Mouse (Mus musculus): Measurements from ENCODE around the gene Dnajc30. TPM values are rescaled to one million over a fixed set of nuclear protein-coding genes. Genes with fewer than 3 reads are reported as not detected.
"Not testable (repeated sequence)": the region's sequence is repeated elsewhere in the genome, so short reads cannot be mapped to it uniquely, and the experiment has no call there.

Dnajc30 gene
- polyA plus RNA-seq, 1 experiment: 34.8 TPM

GRCm38 (mm10) chr5:135035608-135036359, 28.2 kb upstream of the Dnajc30 start:
- DNase-seq (ENCODE audit: low read depth): no peak
- TF ChIP-seq CTCF (IDR thresholded peaks at IDR 0.05; ENCODE audit: borderline replicate concordance, extremely low read depth, insufficient read depth, insufficient read length) (no peak), POLR2A (IDR thresholded peaks at IDR 0.05; ENCODE audit: borderline replicate concordance, extremely low read depth, insufficient read depth, insufficient read length, poor library complexity, severe bottlenecking) (no peak)

- TF ChIP-seq CTCF (IDR thresholded peaks at IDR 0.05; ENCODE audit: borderline replicate concordance, extremely low read depth, insufficient read depth, insufficient read length) (no peak), POLR2A (IDR thresholded peaks at IDR 0.05; ENCODE audit: borderline replicate concordance, extremely low read depth, insufficient read depth, insufficient read length, poor library complexity, severe bottlenecking) (no peak)
Measured at GRCm38 (mm10) chr5:135037946-135038345, 26.1 kb upstream of the Dnajc30 start.

GRCm38 (mm10) chr5:135039541-135039940, 24.5 kb upstream of the Dnajc30 start:
- no peak for DNase-seq (ENCODE audit: low read depth)
- TF ChIP-seq POLR2A (IDR thresholded peaks at IDR 0.05; ENCODE audit: borderline replicate concordance, extremely low read depth, insufficient read depth, insufficient read length, poor library complexity, severe bottlenecking) (no peak), CTCF (IDR thresholded peaks at IDR 0.05; ENCODE audit: borderline replicate concordance, extremely low read depth, insufficient read depth, insufficient read length) (no peak)

More at GRCm38 (mm10) chr5:135037946-135038345, 26.1 kb upstream of the Dnajc30 start:
- no peak for DNase-seq (ENCODE audit: low read depth)

DNA sequence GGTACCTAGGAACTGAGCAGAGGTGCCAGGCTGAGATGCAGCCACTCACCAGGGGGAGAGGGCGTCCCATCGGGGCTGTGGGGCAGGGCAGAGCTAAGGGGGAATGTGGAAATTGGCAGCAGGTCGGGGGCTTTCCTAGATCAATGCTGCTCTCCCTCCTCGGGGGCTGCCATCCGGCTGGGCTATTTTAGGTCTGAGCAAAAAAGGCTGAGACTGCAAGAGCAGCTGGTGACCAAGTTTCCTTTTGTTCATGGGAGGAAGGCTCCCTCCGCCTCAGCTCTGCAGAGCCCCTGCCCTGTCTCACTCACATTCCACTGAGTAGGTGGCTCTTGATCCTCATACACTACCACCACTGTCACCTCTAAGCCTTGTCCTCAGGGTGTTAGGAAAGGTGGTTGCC, 23.9 kb upstream of the Dnajc30 start:
- TF ChIP-seq POLR2A (IDR thresholded peaks at IDR 0.05; ENCODE audit: borderline replicate concordance, extremely low read depth, insufficient read depth, insufficient read length, poor library complexity, severe bottlenecking) (no peak), CTCF (IDR thresholded peaks at IDR 0.05; ENCODE audit: borderline replicate concordance, extremely low read depth, insufficient read depth, insufficient read length) (no peak)
- DNase-seq (ENCODE audit: low read depth): no peak

GRCm38 (mm10) chr5:135040777-135041176, 23.2 kb upstream of the Dnajc30 start:
- TF ChIP-seq POLR2A (IDR thresholded peaks at IDR 0.05; ENCODE audit: borderline replicate concordance, extremely low read depth, insufficient read depth, insufficient read length, poor library complexity, severe bottlenecking) (no peak), CTCF (IDR thresholded peaks at IDR 0.05; ENCODE audit: borderline replicate concordance, extremely low read depth, insufficient read depth, insufficient read length) (no peak)
- DNase-seq (ENCODE audit: low read depth): no peak

GRCm38 (mm10) chr5:135042105-135042788, 21.8 kb upstream of the Dnajc30 start:
- DNase-seq (ENCODE audit: low read depth): peak; percentile 3
- TF ChIP-seq POLR2A (IDR thresholded peaks at IDR 0.05; ENCODE audit: borderline replicate concordance, extremely low read depth, insufficient read depth, insufficient read length, poor library complexity, severe bottlenecking) (no peak), CTCF (IDR thresholded peaks at IDR 0.05; ENCODE audit: borderline replicate concordance, extremely low read depth, insufficient read depth, insufficient read length) (no peak)

- DNase-seq (ENCODE audit: low read depth): no peak
- no peak for TF ChIP-seq POLR2A (IDR thresholded peaks at IDR 0.05; ENCODE audit: borderline replicate concordance, extremely low read depth, insufficient read depth, insufficient read length, poor library complexity, severe bottlenecking)
- no peak for TF ChIP-seq CTCF (IDR thresholded peaks at IDR 0.05; ENCODE audit: borderline replicate concordance, extremely low read depth, insufficient read depth, insufficient read length)
Measured at GRCm38 (mm10) chr5:135044575-135044974, 19.4 kb upstream of the Dnajc30 start.

- TF ChIP-seq CTCF (IDR thresholded peaks at IDR 0.05; ENCODE audit: borderline replicate concordance, extremely low read depth, insufficient read depth, insufficient read length) (no peak), POLR2A (IDR thresholded peaks at IDR 0.05; ENCODE audit: borderline replicate concordance, extremely low read depth, insufficient read depth, insufficient read length, poor library complexity, severe bottlenecking) (no peak)
- DNase-seq (ENCODE audit: low read depth): no peak
Measured at GRCm38 (mm10) chr5:135048539-135048938, 15.5 kb upstream of the Dnajc30 start.

DNA sequence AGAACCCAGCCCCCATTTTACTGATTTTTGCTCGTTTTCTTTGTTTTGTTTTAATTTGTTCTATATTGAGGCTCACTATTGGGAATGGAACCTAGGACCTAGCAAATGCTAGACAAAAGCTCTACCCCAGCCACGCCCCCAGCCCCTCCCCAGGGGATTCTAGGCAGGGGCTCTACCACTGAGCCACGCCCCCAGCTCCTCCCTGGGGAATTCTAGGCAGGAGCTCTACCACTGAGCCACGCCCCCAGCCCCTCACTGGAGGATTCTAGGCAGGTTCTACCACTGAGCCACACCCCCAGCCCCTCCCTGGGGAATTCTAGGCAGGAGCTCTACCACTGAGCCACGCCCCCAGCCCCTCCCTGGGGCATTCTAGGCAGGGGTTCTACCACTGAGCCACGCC, 14.7 kb upstream of the Dnajc30 start:
- not testable (repeated sequence) for DNase-seq (ENCODE audit: low read depth)

DNA sequence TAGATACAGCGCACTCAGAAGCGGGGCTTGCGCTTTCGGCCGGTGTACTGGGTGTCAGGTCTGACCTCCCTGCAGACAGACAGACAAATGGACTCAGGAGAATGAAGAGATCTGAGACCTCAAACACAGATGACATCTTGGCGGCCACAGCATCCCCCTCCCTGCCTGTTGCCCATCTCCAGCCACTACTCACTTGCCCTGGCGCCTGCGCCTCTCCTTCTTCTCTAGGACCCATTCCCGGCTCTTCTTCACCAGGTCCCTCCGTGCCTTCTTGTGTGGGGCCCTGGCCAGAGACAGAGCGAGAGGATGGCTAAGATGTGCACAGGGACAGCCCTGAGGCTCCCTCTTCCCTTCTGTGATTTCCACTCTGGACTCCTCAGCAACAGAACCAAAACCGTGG, 10.6 kb upstream of the Dnajc30 start:
- no peak for TF ChIP-seq POLR2A (IDR thresholded peaks at IDR 0.05; ENCODE audit: borderline replicate concordance, extremely low read depth, insufficient read depth, insufficient read length, poor library complexity, severe bottlenecking)
- TF ChIP-seq CTCF (IDR thresholded peaks at IDR 0.05; ENCODE audit: borderline replicate concordance, extremely low read depth, insufficient read depth, insufficient read length): no peak
- no peak for DNase-seq (ENCODE audit: low read depth)

DNA sequence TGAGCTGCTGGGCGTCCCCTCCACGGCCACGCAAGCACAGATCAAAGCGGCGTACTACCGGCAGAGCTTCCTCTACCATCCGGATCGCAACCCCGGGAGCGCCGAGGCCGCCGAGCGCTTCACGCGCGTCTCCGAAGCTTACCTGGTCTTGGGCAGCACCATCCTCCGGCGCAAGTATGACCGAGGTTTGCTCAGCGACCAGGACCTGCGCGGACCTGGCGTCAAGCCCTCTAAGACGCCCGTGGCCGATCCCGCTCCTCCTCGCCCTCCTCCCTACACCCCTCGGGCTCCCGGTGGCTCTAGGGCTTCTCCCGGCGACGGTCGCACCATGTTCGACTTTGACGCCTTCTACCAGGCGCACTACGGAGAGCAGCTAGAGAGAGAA, 372 bp downstream of the Dnajc30 start:
- no peak for DNase-seq (ENCODE audit: low read depth)
- TF ChIP-seq CTCF (IDR thresholded peaks at IDR 0.05; ENCODE audit: borderline replicate concordance, extremely low read depth, insufficient read depth, insufficient read length): no peak
- no peak for TF ChIP-seq POLR2A (IDR thresholded peaks at IDR 0.05; ENCODE audit: borderline replicate concordance, extremely low read depth, insufficient read depth, insufficient read length, poor library complexity, severe bottlenecking)

- not testable (repeated sequence) for DNase-seq (ENCODE audit: low read depth)
Measured at GRCm38 (mm10) chr5:135064909-135065446, 976 bp downstream of the Dnajc30 start, which contains the start of gene Bud23. Bud23 (minus strand) TSS chr5:135064959.

Data from brain, embryonic 14.5 days (tissue).